Mouse (Mus musculus): ENCODE measurements around the gene Zfp787. TPM values are rescaled to one million over a fixed set of nuclear protein-coding genes. Genes with fewer than 3 reads are reported as not detected.
"Not testable (repeated sequence)": the region's sequence is repeated elsewhere in the genome, so short reads cannot be mapped to it uniquely, and the experiment has no call there.

The Zfp787 gene
- 29.7 and 29.9 TPM in 2 replicates for total RNA-seq (2017)

- peak; percentile 73 for ATAC-seq (ENCODE audit: extremely low read depth, insufficient number of reproducible peaks, low FRiP score, poor library complexity, severe bottlenecking)
Observed at GRCm38 (mm10) chr7:6155901-6156411, at the start of gene Zfp787. Gene Zfp787 (minus strand): TSS chr7:6155997.

- ATAC-seq (ENCODE audit: extremely low read depth, insufficient number of reproducible peaks, low FRiP score, poor library complexity, severe bottlenecking), result no peak
Observed at GRCm38 (mm10) chr7:6204200-6204599, 48.4 kb upstream of the Zfp787 start.

GRCm38 (mm10) chr7:6196790-6197189 lies 41.0 kb upstream of the Zfp787 start, which contains the start of gene Galp:
Gene Galp (plus strand): TSS chr7:6197090.
- ATAC-seq (ENCODE audit: extremely low read depth, insufficient number of reproducible peaks, low FRiP score, poor library complexity, severe bottlenecking), result no peak

GRCm38 (mm10) chr7:6195777-6196176 lies 40.0 kb upstream of the Zfp787 start:
- ATAC-seq (ENCODE audit: extremely low read depth, insufficient number of reproducible peaks, low FRiP score, poor library complexity, severe bottlenecking), result no peak

- peak; percentile 66 for ATAC-seq (ENCODE audit: extremely low read depth, insufficient number of reproducible peaks, low FRiP score, poor library complexity, severe bottlenecking)
Observed at GRCm38 (mm10) chr7:6194129-6194528, 38.3 kb upstream of the Zfp787 start.

GRCm38 (mm10) chr7:6191376-6191775 lies 35.6 kb upstream of the Zfp787 start:
- peak; percentile 56; the same call in 1 of the 2 replicates for ATAC-seq (ENCODE audit: extremely low read depth, insufficient number of reproducible peaks, low FRiP score, poor library complexity, severe bottlenecking)

GRCm38 (mm10) chr7:6189542-6189941 lies 33.7 kb upstream of the Zfp787 start:
- no peak for ATAC-seq (ENCODE audit: extremely low read depth, insufficient number of reproducible peaks, low FRiP score, poor library complexity, severe bottlenecking)

- ATAC-seq (ENCODE audit: extremely low read depth, insufficient number of reproducible peaks, low FRiP score, poor library complexity, severe bottlenecking), result no peak
Observed at GRCm38 (mm10) chr7:6186756-6187155, 31.0 kb upstream of the Zfp787 start.

GRCm38 (mm10) chr7:6186176-6186575 lies 30.4 kb upstream of the Zfp787 start:
- ATAC-seq (ENCODE audit: extremely low read depth, insufficient number of reproducible peaks, low FRiP score, poor library complexity, severe bottlenecking), result no peak

GRCm38 (mm10) chr7:6185391-6185790 lies 29.6 kb upstream of the Zfp787 start:
- no peak for ATAC-seq (ENCODE audit: extremely low read depth, insufficient number of reproducible peaks, low FRiP score, poor library complexity, severe bottlenecking)

GRCm38 (mm10) chr7:6184521-6184920 lies 28.7 kb upstream of the Zfp787 start:
- no peak for ATAC-seq (ENCODE audit: extremely low read depth, insufficient number of reproducible peaks, low FRiP score, poor library complexity, severe bottlenecking)

- no peak for ATAC-seq (ENCODE audit: extremely low read depth, insufficient number of reproducible peaks, low FRiP score, poor library complexity, severe bottlenecking)
Observed at GRCm38 (mm10) chr7:6183802-6184201, 28.0 kb upstream of the Zfp787 start.

- no peak for ATAC-seq (ENCODE audit: extremely low read depth, insufficient number of reproducible peaks, low FRiP score, poor library complexity, severe bottlenecking)
Observed at GRCm38 (mm10) chr7:6182882-6183281, 27.1 kb upstream of the Zfp787 start.

- ATAC-seq (ENCODE audit: extremely low read depth, insufficient number of reproducible peaks, low FRiP score, poor library complexity, severe bottlenecking), result no peak
Observed at GRCm38 (mm10) chr7:6179013-6179412, 23.2 kb upstream of the Zfp787 start.

GRCm38 (mm10) chr7:6174365-6174987 lies 18.7 kb upstream of the Zfp787 start:
- not testable (repeated sequence) for ATAC-seq (ENCODE audit: extremely low read depth, insufficient number of reproducible peaks, low FRiP score, poor library complexity, severe bottlenecking)

GRCm38 (mm10) chr7:6173872-6174271 lies 18.1 kb upstream of the Zfp787 start:
- ATAC-seq (ENCODE audit: extremely low read depth, insufficient number of reproducible peaks, low FRiP score, poor library complexity, severe bottlenecking), result no peak

GRCm38 (mm10) chr7:6172674-6173244 lies 17.0 kb upstream of the Zfp787 start:
- no peak for ATAC-seq (ENCODE audit: extremely low read depth, insufficient number of reproducible peaks, low FRiP score, poor library complexity, severe bottlenecking)

GRCm38 (mm10) chr7:6172006-6172649 lies 16.3 kb upstream of the Zfp787 start, which contains the start of gene Zfp444:
Gene Zfp444 (plus strand): TSS chr7:6172226.
- ATAC-seq (ENCODE audit: extremely low read depth, insufficient number of reproducible peaks, low FRiP score, poor library complexity, severe bottlenecking), result peak; percentile 81

GRCm38 (mm10) chr7:6171444-6172005 lies 15.7 kb upstream of the Zfp787 start:
- peak; percentile 71 for ATAC-seq (ENCODE audit: extremely low read depth, insufficient number of reproducible peaks, low FRiP score, poor library complexity, severe bottlenecking)

- no peak for ATAC-seq (ENCODE audit: extremely low read depth, insufficient number of reproducible peaks, low FRiP score, poor library complexity, severe bottlenecking)
Observed at GRCm38 (mm10) chr7:6170871-6171270, 15.1 kb upstream of the Zfp787 start.

Data from neutrophil, adult 5-6 weeks (primary cell).